In the genomic region with DNA sequence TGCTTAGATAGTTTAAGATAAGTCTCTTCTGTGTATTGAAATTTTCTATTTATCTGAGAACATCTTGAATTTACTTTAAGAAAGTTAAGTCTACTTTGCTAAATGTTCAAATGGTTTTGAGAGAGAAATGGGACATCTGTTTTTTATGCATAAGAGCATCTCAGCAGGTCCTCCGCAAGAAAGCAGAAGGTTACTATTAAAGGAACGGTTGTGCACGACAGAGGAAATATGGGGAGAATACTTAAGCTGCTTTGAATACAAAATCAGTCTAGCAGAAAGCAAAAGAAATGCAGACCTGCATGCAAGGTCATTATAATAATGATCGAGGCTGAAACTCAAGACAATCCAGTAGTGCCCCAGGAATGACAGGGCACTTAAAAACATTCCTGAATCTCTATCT, we compare ENCODE assay signal across 23 mouse cellular contexts.
DNase-seq lines count a peak whose midpoint lies in the region; ATAC-seq lines count a peak whose summit lies in the region.
"Had no signal": no experiment of that assay in that cellular context is flagged by ENCODE, and none has a peak within 500 bp of the region (broad histone marks: within the 10 kb centered on the region; RNA-seq: fewer than 3 reads in every experiment).

No protein-coding gene starts in this region.

- no peak overlapping the region for H3K4me3 ChIP-seq in embryonic facial prominence, embryonic 14.5 days (ENCODE audit: low read depth, low read length)
- no peak overlapping the region for H3K4me3 ChIP-seq in heart, embryonic 11.5 days (ENCODE audit: low read depth, low read length)
- H3K4me3 ChIP-seq: hindbrain, embryonic 12.5 days; limb, embryonic 12.5 days; midbrain, embryonic 15.5 days; neural tube, embryonic 12.5 days had no signal

- intact Hi-C loops in left cerebral cortex, postnatal 14 days (cut with DNase I), result no loop called here
- intact Hi-C loops in left cerebral cortex, postnatal 36 days (cut with DNase I), result no loop called here

- no peak for DNase-seq in frontal cortex, postnatal 25 days (ENCODE audit: low spot score in 2 of 2)
- DNase-seq in left cerebral cortex, postnatal 14 days (ENCODE audit: low spot score in 2 of 2), result peak; percentile 3 to 7
- DNase-seq in left cerebral cortex, postnatal 36 days (ENCODE audit: low spot score in 2 of 2), result no peak
- DNase-seq in embryonic facial prominence, embryonic 14.5 days (ENCODE audit: low spot score), result peak; percentile 20
- peak; percentile 2 for DNase-seq in retina, postnatal 1 day
- DNase-seq in spleen, postnatal 10 days (ENCODE audit: low spot score in 2 of 2), result no peak
- DNase-seq: adrenal gland, adult 2 months; gastrocnemius, postnatal 25 days; heart, adult 18-20 months; kidney, postnatal 25 days; liver, postnatal 0 days; thymus, postnatal 25 days had no signal

- H3K9me3 ChIP-seq in embryonic facial prominence, embryonic 14.5 days (ENCODE audit: control insufficient read depth, low read length), result no peaks in the 10 kb centered on the region
- no peaks in the 10 kb centered on the region for H3K9me3 ChIP-seq in heart, embryonic 11.5 days (replicated peaks; ENCODE audit: control insufficient read depth, low read length)
- H3K9me3 ChIP-seq: G1E; hindbrain, embryonic 12.5 days; limb, embryonic 12.5 days; midbrain, embryonic 15.5 days; neural tube, embryonic 12.5 days had no signal

- no peak overlapping the region for H3K4me2 ChIP-seq in embryonic facial prominence, embryonic 14.5 days (ENCODE audit: low read depth, low read length)
- H3K4me2 ChIP-seq in heart, embryonic 11.5 days, result no peak overlapping the region
- H3K4me2 ChIP-seq: hindbrain, embryonic 12.5 days; limb, embryonic 12.5 days; liver, embryonic 11.5 days; midbrain, embryonic 15.5 days; neural tube, embryonic 12.5 days had no signal

- H3K27ac ChIP-seq in embryonic facial prominence, embryonic 14.5 days (replicated peaks; ENCODE audit: low read depth, low read length), result no peak overlapping the region
- H3K27ac ChIP-seq in heart, embryonic 11.5 days (ENCODE audit: low read depth, low read length), result no peak overlapping the region
- H3K27ac ChIP-seq: hindbrain, embryonic 12.5 days; limb, embryonic 12.5 days; macrophage; midbrain, embryonic 15.5 days; neural tube, embryonic 12.5 days had no signal

- ATAC-seq in frontal cortex, adult (ENCODE audit: low TSS enrichment), result peak; percentile 100
- ATAC-seq in embryonic facial prominence, embryonic 14.5 days (ENCODE audit: low read depth), result no peak
- ATAC-seq in heart, embryonic 11.5 days (replicated peaks; ENCODE audit: insufficient number of reproducible peaks, low FRiP score, low TSS enrichment), result no peak
- ATAC-seq: intestine, postnatal 0 days; liver, postnatal 0 days; lung, postnatal 0 days; midbrain, embryonic 15.5 days had no signal

- H3K9ac ChIP-seq in embryonic facial prominence, embryonic 14.5 days (ENCODE audit: low read depth, low read length), result no peak overlapping the region
- H3K9ac ChIP-seq in heart, embryonic 11.5 days (ENCODE audit: low read depth, low read length), result no peak overlapping the region
- H3K9ac ChIP-seq: hindbrain, embryonic 12.5 days; limb, embryonic 12.5 days; liver, postnatal 0 days; midbrain, embryonic 15.5 days; neural tube, embryonic 12.5 days had no signal

- WGBS in embryonic facial prominence, embryonic 14.5 days, result 31% methylated on average over 4 of the region's 4 CpGs
- 78% methylated on average over 4 of the region's 4 CpGs for WGBS in heart, embryonic 11.5 days (ENCODE audit: insufficient replicate concordance)

- no peaks in the 10 kb centered on the region for H3K4me1 ChIP-seq in embryonic facial prominence, embryonic 14.5 days (ENCODE audit: control insufficient read depth, insufficient read depth, low read length)
- H3K4me1 ChIP-seq in heart, embryonic 11.5 days (ENCODE audit: control insufficient read depth, insufficient read depth, low read length), result no peaks in the 10 kb centered on the region
- H3K4me1 ChIP-seq: hindbrain, embryonic 12.5 days; limb, embryonic 12.5 days; midbrain, embryonic 15.5 days; neural tube, embryonic 12.5 days had no signal

- no peaks in the 10 kb centered on the region for H3K27me3 ChIP-seq in embryonic facial prominence, embryonic 14.5 days (replicated peaks; ENCODE audit: control insufficient read depth, insufficient read depth, low read length)
- no peaks in the 10 kb centered on the region for H3K27me3 ChIP-seq in heart, embryonic 11.5 days (ENCODE audit: control insufficient read depth, insufficient read depth, low read length)
- H3K27me3 ChIP-seq: hindbrain, embryonic 12.5 days; limb, embryonic 12.5 days; midbrain, embryonic 15.5 days; neural tube, embryonic 12.5 days had no signal

- no peaks in the 10 kb centered on the region for H3K36me3 ChIP-seq in embryonic facial prominence, embryonic 14.5 days (ENCODE audit: control insufficient read depth, insufficient read depth, low read length)
- no peaks in the 10 kb centered on the region for H3K36me3 ChIP-seq in heart, embryonic 11.5 days (ENCODE audit: control insufficient read depth, insufficient read depth, low read length)
- H3K36me3 ChIP-seq: G1E; hindbrain, embryonic 12.5 days; limb, embryonic 12.5 days; midbrain, embryonic 15.5 days; neural tube, embryonic 12.5 days had no signal

Comparison
In these comparisons a context has a peak if more than half of its experiments do, and no peak if none do; other contexts are left out.
1. DNase-seq: peak in left cerebral cortex, postnatal 14 days (2 of 2), embryonic facial prominence, embryonic 14.5 days (single experiment) and retina, postnatal 1 day (single experiment); none in frontal cortex, postnatal 25 days (0 of 2), left cerebral cortex, postnatal 36 days (0 of 2) and spleen, postnatal 10 days (0 of 2).